Mouse (Mus musculus) E14TG2a.4 (cell line): ENCODE results near the gene Rdh16.

Source experiments
- CTCF ChIP-seq: conservative IDR thresholded peaks from 2 replicates; pipeline ENCODE4 v1.5.1; 2014; ENCODE audit warnings: low read length
- NANOG ChIP-seq: IDR thresholded peaks from 2 replicates; pipeline ENCODE4 v1.6.1; 2014; ENCODE audit warnings: borderline replicate concordance, low read length, mixed read lengths
- POU5F1 ChIP-seq: IDR thresholded peaks from 2 replicates; pipeline ENCODE4 v1.6.1; 2014; ENCODE audit warnings: low read length, borderline replicate concordance

- TF ChIP-seq CTCF (no peak), NANOG (no peak), POU5F1 (no peak)
Measured at GRCm38 (mm10) chr10:127879155-127879688, 78.3 kb downstream of the Rdh16 start.
